Mouse (Mus musculus): ENCODE measurements around the gene Sept12. TPM values are rescaled to one million over a fixed set of nuclear protein-coding genes. Genes with fewer than 3 reads are reported as not detected.

The Sept12 gene
- polyA plus RNA-seq, 1 experiment from 2014 or later: not detected

- Histone ChIP-seq H3K36me3 (no peaks in the 10 kb centered on the region; the same call in 1 of the 2 replicates), H3K27ac (no peak overlapping the region), H3K4me1 (replicated peaks) (peaks cover 15% of the 10 kb centered on the region), H3K9me3 (replicated peaks) (no peaks in the 10 kb centered on the region), H3K27me3 (no peaks in the 10 kb centered on the region), H3K4me3 (no peak overlapping the region), H3K9ac (no peak overlapping the region), H3K4me2 (no peak overlapping the region)
- WGBS: 78% methylated on average over 12 of the region's 12 CpGs
- no peak for ATAC-seq (replicated peaks; ENCODE audit: insufficient number of reproducible peaks, insufficient read depth, low FRiP score, low read depth)
Measured at GRCm38 (mm10) chr16:5008076-5008475, 10.4 kb upstream of the Sept12 start.

- H3K27ac ChIP-seq: no peak overlapping the region
- peaks cover 10% of the 10 kb centered on the region for H3K4me1 ChIP-seq (replicated peaks)
- no peak overlapping the region for H3K9ac ChIP-seq
- peak overlapping the region; percentile 18; the same call in 1 of the 2 replicates for H3K4me2 ChIP-seq
- H3K9me3 ChIP-seq (replicated peaks): no peaks in the 10 kb centered on the region
- no peaks in the 10 kb centered on the region; the same call in 1 of the 2 replicates for H3K36me3 ChIP-seq
- 59% methylated on average over 6 of the region's 6 CpGs for WGBS
- no peak overlapping the region for H3K4me3 ChIP-seq
- no peaks in the 10 kb centered on the region for H3K27me3 ChIP-seq
- 0 out of 2 replicates have a peak, but pooled peaks have one; percentile 28 for ATAC-seq (replicated peaks; ENCODE audit: insufficient number of reproducible peaks, insufficient read depth, low FRiP score, low read depth)
Measured at GRCm38 (mm10) chr16:5007492-5007891, 9.8 kb upstream of the Sept12 start.

- WGBS: 42% methylated on average over 5 of the region's 5 CpGs
- no peaks in the 10 kb centered on the region for H3K9me3 ChIP-seq (replicated peaks)
- H3K4me3 ChIP-seq: no peak within 1 kb of the TSS
- peaks cover 6% of the 10 kb centered on the region for H3K4me1 ChIP-seq (replicated peaks)
- H3K9ac ChIP-seq: no peak within 1 kb of the TSS
- H3K27ac ChIP-seq: no peak within 1 kb of the TSS
- no peaks in the 10 kb centered on the region; the same call in 1 of the 2 replicates for H3K36me3 ChIP-seq
- no peaks in the 10 kb centered on the region for H3K27me3 ChIP-seq
- H3K4me2 ChIP-seq: peak within 1 kb of the TSS; percentile 18; the same call in 1 of the 2 replicates
- no peak for ATAC-seq (replicated peaks; ENCODE audit: insufficient number of reproducible peaks, insufficient read depth, low FRiP score, low read depth)
Measured at GRCm38 (mm10) chr16:5007067-5007466, 9.4 kb upstream of the Sept12 start, which contains the start of gene Smim22. Gene Smim22, plus strand, starts transcription at chr16:5007288.

- H3K4me2 ChIP-seq: no peak overlapping the region
- no peaks in the 10 kb centered on the region for H3K36me3 ChIP-seq
- no peaks in the 10 kb centered on the region for H3K27me3 ChIP-seq
- H3K27ac ChIP-seq: no peak overlapping the region
- H3K4me1 ChIP-seq (replicated peaks): peaks cover 8% of the 10 kb centered on the region
- H3K4me3 ChIP-seq: no peak overlapping the region
- 72% methylated on average over 3 of the region's 3 CpGs for WGBS
- no peaks in the 10 kb centered on the region for H3K9me3 ChIP-seq (replicated peaks)
- H3K9ac ChIP-seq: no peak overlapping the region
- ATAC-seq (replicated peaks; ENCODE audit: insufficient number of reproducible peaks, insufficient read depth, low FRiP score, low read depth): no peak
Measured at GRCm38 (mm10) chr16:5000611-5001010, 3.0 kb upstream of the Sept12 start.

GRCm38 (mm10) chr16:4998984-4999383, 1.3 kb upstream of the Sept12 start:
- Histone ChIP-seq H3K36me3 (no peaks in the 10 kb centered on the region), H3K27ac (no peak overlapping the region), H3K4me3 (no peak overlapping the region), H3K27me3 (no peaks in the 10 kb centered on the region), H3K4me1 (replicated peaks) (peaks cover 8% of the 10 kb centered on the region), H3K9me3 (replicated peaks) (no peaks in the 10 kb centered on the region), H3K9ac (no peak overlapping the region), H3K4me2 (no peak overlapping the region)
- WGBS: 63% methylated on average over 1 of the region's 1 CpGs
- ATAC-seq (replicated peaks; ENCODE audit: insufficient number of reproducible peaks, insufficient read depth, low FRiP score, low read depth): no peak

GRCm38 (mm10) chr16:4993276-4993675, 4.4 kb downstream of the Sept12 start:
- H3K4me3 ChIP-seq: no peak overlapping the region

GRCm38 (mm10) chr16:4984717-4985116, 12.9 kb downstream of the Sept12 start:
- H3K4me3 ChIP-seq: no peak overlapping the region
- H3K27me3 ChIP-seq: no peaks in the 10 kb centered on the region
- H3K27ac ChIP-seq: no peak overlapping the region
- WGBS: 89% methylated on average over 12 of the region's 12 CpGs
- no peak overlapping the region for H3K9ac ChIP-seq
- peaks cover 2% of the 10 kb centered on the region for H3K4me1 ChIP-seq (replicated peaks)
- H3K4me2 ChIP-seq: no peak overlapping the region
- ATAC-seq (replicated peaks; ENCODE audit: insufficient number of reproducible peaks, insufficient read depth, low FRiP score, low read depth): no peak
- no peaks in the 10 kb centered on the region for H3K9me3 ChIP-seq (replicated peaks)
- H3K36me3 ChIP-seq: no peaks in the 10 kb centered on the region

More at GRCm38 (mm10) chr16:4993276-4993675, 4.4 kb downstream of the Sept12 start:
- Histone ChIP-seq H3K9me3 (replicated peaks) (no peaks in the 10 kb centered on the region), H3K27ac (no peak overlapping the region), H3K27me3 (no peaks in the 10 kb centered on the region), H3K36me3 (no peaks in the 10 kb centered on the region), H3K4me2 (no peak overlapping the region), H3K4me1 (replicated peaks) (peaks cover 8% of the 10 kb centered on the region), H3K9ac (no peak overlapping the region)
- 69% methylated on average over 4 of the region's 4 CpGs for WGBS
- no peak for ATAC-seq (replicated peaks; ENCODE audit: insufficient number of reproducible peaks, insufficient read depth, low FRiP score, low read depth)

- no peaks in the 10 kb centered on the region for H3K36me3 ChIP-seq
- H3K27ac ChIP-seq: no peak overlapping the region
Measured at GRCm38 (mm10) chr16:4979755-4980380, 17.8 kb downstream of the Sept12 start.

GRCm38 (mm10) chr16:4978275-4979051, 19.2 kb downstream of the Sept12 start:
- H3K4me3 ChIP-seq: no peak overlapping the region
- H3K9me3 ChIP-seq (replicated peaks): no peaks in the 10 kb centered on the region
- 35% methylated on average over 5 of the region's 5 CpGs for WGBS
- peak overlapping the region; percentile 80 for H3K27ac ChIP-seq
- peak overlapping the region; percentile 30; the same call in 1 of the 2 replicates for H3K4me2 ChIP-seq
- H3K9ac ChIP-seq: no peak overlapping the region
- H3K4me1 ChIP-seq (replicated peaks): peaks cover 20% of the 10 kb centered on the region
- peak; percentile 77 for ATAC-seq (replicated peaks; ENCODE audit: insufficient number of reproducible peaks, insufficient read depth, low FRiP score, low read depth)
- no peaks in the 10 kb centered on the region for H3K36me3 ChIP-seq
- H3K27me3 ChIP-seq: no peaks in the 10 kb centered on the region

More at GRCm38 (mm10) chr16:4979755-4980380, 17.8 kb downstream of the Sept12 start:
- Histone ChIP-seq H3K4me3 (no peak overlapping the region), H3K4me1 (replicated peaks) (peaks cover 20% of the 10 kb centered on the region), H3K27me3 (no peaks in the 10 kb centered on the region), H3K9ac (no peak overlapping the region), H3K9me3 (replicated peaks) (no peaks in the 10 kb centered on the region), H3K4me2 (no peak overlapping the region)
- ATAC-seq (replicated peaks; ENCODE audit: insufficient number of reproducible peaks, insufficient read depth, low FRiP score, low read depth): no peak
- 76% methylated on average over 4 of the region's 4 CpGs for WGBS

GRCm38 (mm10) chr16:4976180-4976579, 21.5 kb downstream of the Sept12 start:
- H3K4me3 ChIP-seq: no peak overlapping the region
- H3K4me2 ChIP-seq: no peak overlapping the region
- H3K27me3 ChIP-seq: no peaks in the 10 kb centered on the region
- peaks cover 26% of the 10 kb centered on the region for H3K4me1 ChIP-seq (replicated peaks)
- H3K27ac ChIP-seq: no peak overlapping the region
- WGBS: 65% methylated on average over 2 of the region's 2 CpGs
- no peaks in the 10 kb centered on the region for H3K9me3 ChIP-seq (replicated peaks)
- no peak for ATAC-seq (replicated peaks; ENCODE audit: insufficient number of reproducible peaks, insufficient read depth, low FRiP score, low read depth)
- H3K9ac ChIP-seq: no peak overlapping the region
- H3K36me3 ChIP-seq: no peaks in the 10 kb centered on the region

- no peaks in the 10 kb centered on the region for H3K36me3 ChIP-seq
- 81% methylated on average over 5 of the region's 5 CpGs for WGBS
- H3K4me1 ChIP-seq (replicated peaks): peaks cover 21% of the 10 kb centered on the region
- no peak overlapping the region for H3K9ac ChIP-seq
- no peak for ATAC-seq (replicated peaks; ENCODE audit: insufficient number of reproducible peaks, insufficient read depth, low FRiP score, low read depth)
- no peak overlapping the region for H3K27ac ChIP-seq
- H3K9me3 ChIP-seq (replicated peaks): no peaks in the 10 kb centered on the region
- H3K4me2 ChIP-seq: no peak overlapping the region
- H3K27me3 ChIP-seq: no peaks in the 10 kb centered on the region
- no peak overlapping the region for H3K4me3 ChIP-seq
Measured at GRCm38 (mm10) chr16:4974521-4974920, 23.1 kb downstream of the Sept12 start.

Data from heart, embryonic 15.5 days (tissue).